Mouse (Mus musculus) B cell, adult 62 days (primary cell): ENCODE data around the gene Mdm2. TPM values are rescaled to one million over a fixed set of nuclear protein-coding genes. Genes with fewer than 3 reads are reported as not detected.

Source experiments
- total RNA-seq: library from RNA; stranded (reverse); gene quantifications from 4 replicates; pipeline ENCODE4 v1.2.4, GENCODE M21; 2023

The Mdm2 gene
- 138 to 158 TPM (median 148 TPM) in 4 replicates for total RNA-seq

DNA sequence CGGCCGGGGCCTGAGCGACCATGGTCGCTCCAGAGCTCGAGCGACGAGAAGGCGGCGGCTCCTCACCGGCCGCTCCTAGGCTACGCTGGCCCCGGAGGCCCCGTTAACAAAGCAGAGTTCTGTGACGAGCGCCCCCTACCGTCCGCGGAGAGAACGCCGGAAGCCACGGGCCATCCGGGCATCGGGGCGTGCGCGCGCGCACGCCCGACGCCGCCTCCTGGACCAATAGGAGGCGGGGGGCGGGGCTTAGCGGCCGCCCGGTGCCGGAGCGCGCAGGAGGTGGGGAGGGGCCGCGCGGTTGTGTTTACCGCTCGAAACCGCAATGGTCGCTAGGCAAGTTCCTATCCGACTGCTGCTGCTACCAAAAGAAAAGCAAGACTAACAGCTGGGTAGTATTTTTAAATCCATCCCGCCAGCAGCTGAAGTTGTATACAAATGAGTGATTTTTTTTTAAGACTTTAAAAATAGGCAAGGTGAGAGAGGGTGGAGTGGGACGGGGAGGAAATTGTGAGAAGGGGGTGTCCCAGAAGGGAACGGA lies at the start of gene Mdm2:
Gene Mdm2 (minus strand): TSS at position 155 of the 538 bp plus-strand sequence.

DNA sequence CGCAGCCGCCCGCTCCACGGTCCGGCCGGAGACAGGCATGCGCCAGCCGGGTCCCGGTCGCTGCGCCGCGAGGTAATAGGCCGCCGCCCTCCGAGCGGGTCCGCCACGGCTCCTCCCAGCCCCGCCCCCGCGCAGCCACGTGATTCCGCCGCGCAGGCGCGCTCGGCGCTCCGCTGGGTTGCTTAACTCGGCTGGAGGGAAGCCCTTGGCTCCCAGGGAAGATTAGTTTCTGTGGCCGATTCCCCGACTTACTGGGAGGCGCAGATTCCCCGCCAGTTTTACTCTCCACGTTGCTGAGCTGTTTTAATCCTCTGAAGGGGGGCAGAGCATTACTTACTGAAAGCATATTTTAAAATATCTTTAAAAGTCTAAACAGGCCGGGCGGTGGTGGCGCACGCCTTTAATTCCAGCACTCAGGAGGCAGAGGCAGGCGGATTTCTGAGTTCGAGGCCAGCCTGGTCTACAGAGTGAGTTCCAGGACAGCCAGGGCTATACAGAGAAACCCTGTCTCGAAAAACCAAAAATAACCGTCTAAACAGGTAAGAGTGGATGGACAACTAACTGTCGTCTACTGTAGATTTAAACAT lies 35.8 kb upstream of the Mdm2 start, which contains the start of gene Slc35e3:
Gene Slc35e3 (minus strand): TSS at position 69 of the 587 bp plus-strand sequence.

Other genes with a start within 250 kb of the Mdm2 start
- gene Cpm, start 81.3 kb downstream of the Mdm2 start, total RNA-seq: 68.6 to 81.3 TPM (median 76.8 TPM) in 4 replicates
- gene Slc35e3, start 35.6 kb upstream of the Mdm2 start, total RNA-seq: 10.2 to 11.7 TPM (median 11.2 TPM) in 4 replicates
- gene Nup107, start 81.9 kb upstream of the Mdm2 start, total RNA-seq: 34.1 to 38.0 TPM (median 36.3 TPM) in 4 replicates
- 429 to 461 TPM (median 446 TPM) in 4 replicates for gene Rap1b, start 135.3 kb upstream of the Mdm2 start, total RNA-seq